Mouse (Mus musculus) kidney, adult 2 months (tissue): Measurements from ENCODE around the gene Drd2. TPM values are rescaled to one million over a fixed set of nuclear protein-coding genes. Genes with fewer than 3 reads are reported as not detected.

Experiments
- DNase-seq: peaks from one replicate; pipeline ENCODE4 v3.0.0; 2021
- H3K27ac ChIP-seq: fragments of 200-500 bp; 2 replicates; pipeline ENCODE4 v1.5.1; 2012; ENCODE audit warnings: low read depth, low read length, control low read depth, inconsistent platforms; ENCODE audit not compliant: insufficient read depth
- H3K27me3 ChIP-seq: fragments of 200-500 bp; replicated peaks from 2 replicates; pipeline ENCODE4 v1.6.1; 2012; ENCODE audit warnings: mild to moderate bottlenecking, moderate library complexity, low read length, inconsistent platforms; ENCODE audit not compliant: control insufficient read depth, insufficient read depth
- H3K36me3 ChIP-seq: fragments of 200-500 bp; 2 replicates; pipeline ENCODE4 v1.6.1; 2012; ENCODE audit warnings: mild to moderate bottlenecking, moderate library complexity, low read length, inconsistent platforms; ENCODE audit not compliant: control insufficient read depth, insufficient read depth
- H3K4me1 ChIP-seq: fragments of 200-500 bp; 2 replicates; pipeline ENCODE4 v1.6.1; 2011; ENCODE audit warnings: low read length; ENCODE audit not compliant: control insufficient read depth, insufficient read depth
- H3K4me3 ChIP-seq: fragments of 200-500 bp; 2 replicates; pipeline ENCODE4 v1.5.1; 2011; ENCODE audit warnings: mild to moderate bottlenecking, low read depth, low read length, control low read depth; ENCODE audit not compliant: insufficient read depth
- CTCF ChIP-seq: fragments of 200-500 bp; conservative IDR thresholded peaks from 2 replicates; pipeline ENCODE4 v1.5.1; 2011; ENCODE audit warnings: low read depth, mild to moderate bottlenecking, control low read depth, low read length, moderate library complexity, mixed read lengths; ENCODE audit not compliant: insufficient read depth, insufficient read length
- POLR2A ChIP-seq: fragments of 200-500 bp; IDR thresholded peaks from one replicate; pipeline ENCODE4 v1.6.1; 2011; ENCODE audit warnings: low read depth, low read length, control low read depth
- WGBS: fragments of 180-500 bp; shearing (Covaris S2); methylation state at CpG from one replicate; pipeline ENCODE4 v1.1.7; 2018; 5-methylcytosine and 5-hydroxymethylcytosine counted together
- polyA plus RNA-seq: library from polyadenylated mRNA; depleted of rRNA; stranded (reverse); fragments of >200 nt; gene quantifications from 2 replicates; pipeline ENCODE4 v1.2.3, GENCODE M21; 2012

Drd2 gene
- polyA plus RNA-seq, 1 experiment: 0.44 TPM

DNA sequence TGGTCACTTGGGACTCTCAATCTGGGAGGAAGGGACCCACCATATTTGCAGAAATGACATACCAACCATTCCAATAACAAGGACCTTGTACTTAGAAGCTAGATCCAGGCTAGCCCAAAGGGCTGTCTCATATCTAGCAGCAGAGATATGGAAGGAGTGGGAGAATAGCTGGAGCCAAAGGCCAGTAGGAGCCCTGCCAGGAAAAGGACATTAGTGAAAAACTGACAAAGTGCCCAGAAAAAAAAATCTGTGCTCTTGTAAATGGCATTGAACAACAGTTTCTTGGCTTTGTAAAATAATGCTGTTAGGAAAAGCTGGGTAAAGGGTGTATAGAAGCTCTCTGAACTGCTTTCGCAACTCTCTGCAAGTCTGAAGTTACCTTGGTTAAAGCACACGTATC lies 33.5 kb downstream of the Drd2 start:
- H3K4me1 ChIP-seq: no peaks in the 10 kb centered on the region
- no peak overlapping the region for H3K4me3 ChIP-seq
- H3K36me3 ChIP-seq: no peaks in the 10 kb centered on the region
- H3K27ac ChIP-seq: no peak overlapping the region
- no peak for TF ChIP-seq CTCF
- TF ChIP-seq POLR2A: no peak
- WGBS: 80% methylated on average over 2 of the region's 2 CpGs
- H3K27me3 ChIP-seq: no peaks in the 10 kb centered on the region
- DNase-seq: no peak

DNA sequence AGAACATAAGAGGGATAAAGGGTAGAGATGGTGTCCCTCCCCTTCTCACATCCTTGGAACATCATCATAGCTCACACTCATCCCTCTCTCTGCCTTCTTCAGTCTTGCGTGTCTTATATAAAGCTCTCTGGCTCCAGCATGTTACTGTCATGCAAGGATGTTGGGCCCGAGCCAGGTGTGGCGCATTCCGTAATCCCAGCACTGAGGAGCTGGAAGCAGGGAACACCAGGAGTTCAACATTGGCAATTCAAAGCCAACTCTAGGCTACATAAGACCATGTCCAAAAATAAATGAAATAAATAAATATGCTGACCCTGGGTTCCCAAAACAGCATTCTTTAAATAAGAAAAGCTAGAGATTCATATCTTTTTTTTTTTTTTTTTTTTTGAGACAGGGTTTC lies 39.5 kb downstream of the Drd2 start:
- Histone ChIP-seq H3K27ac (no peak overlapping the region), H3K4me3 (no peak overlapping the region), H3K36me3 (no peaks in the 10 kb centered on the region), H3K27me3 (no peaks in the 10 kb centered on the region), H3K4me1 (no peaks in the 10 kb centered on the region)
- no peak for TF ChIP-seq POLR2A
- TF ChIP-seq CTCF: no peak
- no peak for DNase-seq
- 84% methylated on average over 4 of the region's 4 CpGs for WGBS

DNA sequence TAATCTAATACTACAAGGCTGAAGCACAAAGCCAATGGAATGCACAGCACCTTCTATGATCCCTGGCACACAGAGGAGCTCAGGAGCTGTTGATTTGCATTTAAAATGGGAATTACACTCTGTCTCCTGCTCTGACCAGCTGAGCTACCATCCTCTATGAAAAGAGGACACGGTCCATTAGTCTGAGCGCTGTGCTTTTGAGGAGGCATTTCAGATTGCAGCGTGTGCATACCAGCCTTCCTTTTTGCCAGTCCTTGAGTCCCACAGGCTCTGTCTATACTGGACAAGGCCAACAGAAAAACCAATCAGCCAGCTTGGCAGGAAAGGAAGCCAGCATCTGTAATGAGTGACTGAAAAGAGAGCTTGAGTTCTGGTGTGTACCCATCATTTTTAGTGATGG lies 43.6 kb downstream of the Drd2 start:
- no peak for DNase-seq
- TF ChIP-seq POLR2A: no peak
- no peak for TF ChIP-seq CTCF
- Histone ChIP-seq H3K27me3 (no peaks in the 10 kb centered on the region; the same call in 1 of the 2 replicates), H3K27ac (no peak overlapping the region), H3K4me3 (no peak overlapping the region), H3K4me1 (no peaks in the 10 kb centered on the region), H3K36me3 (no peaks in the 10 kb centered on the region)
- WGBS: 52% methylated on average over 3 of the region's 3 CpGs

DNA sequence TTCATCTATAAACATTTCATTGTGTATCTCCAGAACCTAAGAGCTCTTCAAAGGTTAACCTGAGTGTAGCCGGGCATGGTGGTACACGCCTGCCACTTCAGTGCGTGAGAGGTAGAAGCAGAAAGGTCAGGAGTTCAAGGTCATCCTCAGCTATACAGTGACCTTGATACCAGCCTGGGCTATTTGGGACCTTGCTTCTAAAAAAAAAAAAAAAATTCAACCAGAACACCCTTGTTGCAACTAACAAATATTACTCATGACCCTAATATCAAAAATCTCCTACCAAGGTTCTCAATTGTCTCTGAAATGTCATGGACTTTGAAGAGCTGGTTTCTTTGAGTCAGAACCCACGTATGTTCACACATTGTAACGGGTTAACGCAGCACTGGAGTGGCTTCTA lies 44.4 kb downstream of the Drd2 start:
- H3K36me3 ChIP-seq: no peaks in the 10 kb centered on the region
- no peaks in the 10 kb centered on the region; the same call in 1 of the 2 replicates for H3K27me3 ChIP-seq
- H3K27ac ChIP-seq: no peak overlapping the region
- TF ChIP-seq POLR2A (no peak), CTCF (no peak)
- no peaks in the 10 kb centered on the region for H3K4me1 ChIP-seq
- no peak for DNase-seq
- no peak overlapping the region for H3K4me3 ChIP-seq
- whole genome bisulfite sequencing: 83% methylated on average over 6 of the region's 6 CpGs

DNA sequence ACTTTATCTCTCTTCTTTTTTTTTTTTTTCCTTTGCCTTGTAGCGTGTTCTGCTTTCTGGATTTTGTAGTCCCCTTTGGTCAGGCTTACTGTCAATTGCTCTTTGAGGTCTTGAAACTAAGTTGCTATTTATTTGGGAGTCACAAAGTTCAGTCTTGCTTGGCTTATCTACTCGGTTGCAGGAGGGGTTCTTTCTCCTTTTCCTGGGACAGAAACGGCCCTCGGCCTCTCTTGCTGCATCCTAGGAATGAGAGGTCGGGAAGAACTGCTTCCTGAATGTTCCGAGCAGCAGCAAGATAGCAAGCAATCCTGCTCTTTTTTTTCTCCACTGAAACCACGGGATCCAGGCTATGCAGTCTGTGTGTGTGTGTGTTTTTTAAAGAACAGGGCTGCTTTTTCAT lies 44.9 kb downstream of the Drd2 start:
- TF ChIP-seq CTCF: no peak
- TF ChIP-seq POLR2A: no peak
- no peaks in the 10 kb centered on the region for H3K36me3 ChIP-seq
- no peak overlapping the region for H3K4me3 ChIP-seq
- peak; percentile 2 for DNase-seq
- H3K27me3 ChIP-seq: no peaks in the 10 kb centered on the region; the same call in 1 of the 2 replicates
- H3K27ac ChIP-seq: no peak overlapping the region
- 30% methylated on average over 7 of the region's 7 CpGs for WGBS
- H3K4me1 ChIP-seq: no peaks in the 10 kb centered on the region

DNA sequence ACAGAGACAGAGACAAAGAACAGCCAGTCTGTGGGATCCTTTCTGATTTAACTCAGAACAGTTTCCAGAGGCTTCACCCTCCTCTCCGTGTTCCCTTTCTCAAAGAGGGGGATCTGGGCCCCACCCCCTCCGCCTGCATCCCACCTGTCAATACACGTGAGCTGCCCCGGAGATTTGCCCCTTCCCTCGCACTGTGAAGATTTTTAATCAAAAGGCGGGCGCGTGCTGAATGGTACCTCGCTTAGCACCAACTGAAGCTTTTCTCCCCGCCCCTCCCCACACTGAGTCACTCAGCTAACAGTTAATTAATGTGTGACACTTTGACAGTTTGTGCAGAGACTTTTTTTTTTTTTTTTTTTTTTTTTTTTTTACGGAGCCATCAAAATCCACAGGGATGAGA lies 45.7 kb downstream of the Drd2 start:
- DNase-seq: no peak
- Histone ChIP-seq H3K27me3 (no peaks in the 10 kb centered on the region; the same call in 1 of the 2 replicates), H3K36me3 (no peaks in the 10 kb centered on the region), H3K4me3 (no peak overlapping the region), H3K4me1 (no peaks in the 10 kb centered on the region), H3K27ac (no peak overlapping the region)
- no peak for TF ChIP-seq CTCF
- TF ChIP-seq POLR2A: no peak
- 36% methylated on average over 11 of the region's 11 CpGs for whole genome bisulfite sequencing

DNA sequence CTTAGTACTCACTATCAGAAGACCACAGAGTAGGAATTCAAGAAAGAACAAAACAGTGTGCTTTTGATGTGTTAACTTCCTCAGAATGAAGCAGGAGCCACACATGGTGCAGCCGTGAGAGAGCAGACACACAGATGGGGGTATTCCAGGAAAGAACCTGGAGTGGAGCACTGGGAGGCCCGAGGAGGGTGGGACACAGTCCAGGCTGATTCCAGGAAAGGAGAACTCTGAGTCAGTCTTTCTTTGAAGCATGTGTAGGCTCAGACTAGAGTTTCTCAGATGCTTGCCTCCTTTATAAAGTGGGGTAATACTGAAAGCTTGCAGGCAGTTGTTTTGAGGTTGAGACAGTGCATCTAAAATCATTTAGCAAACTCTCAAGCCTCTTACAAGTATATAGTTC lies 51.8 kb downstream of the Drd2 start:
- Histone ChIP-seq H3K4me3 (no peak overlapping the region), H3K27me3 (no peaks in the 10 kb centered on the region), H3K4me1 (no peaks in the 10 kb centered on the region), H3K36me3 (no peaks in the 10 kb centered on the region), H3K27ac (no peak overlapping the region)
- no peak for DNase-seq
- 41% methylated on average over 2 of the region's 2 CpGs for WGBS
- TF ChIP-seq POLR2A (no peak), CTCF (no peak)

DNA sequence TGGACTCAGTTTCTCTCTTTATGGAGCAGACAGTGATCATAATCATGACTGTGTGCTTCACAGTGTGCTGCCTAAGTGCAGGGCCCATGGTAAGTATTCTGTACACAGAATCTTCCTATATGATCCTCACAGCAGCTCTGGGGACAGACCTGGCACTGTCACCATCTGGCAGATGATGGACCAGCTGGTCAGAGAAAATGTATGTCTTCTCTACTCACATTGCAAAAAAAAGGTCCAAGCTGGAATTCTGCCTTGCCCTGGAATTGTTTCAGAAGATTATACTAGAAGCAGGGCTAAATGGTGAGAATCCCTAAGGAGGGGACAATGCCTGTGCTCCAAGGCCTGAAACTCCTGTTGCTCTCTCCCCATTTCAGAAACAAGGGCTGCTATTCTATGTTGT lies 55.6 kb downstream of the Drd2 start:
- TF ChIP-seq CTCF (no peak), POLR2A (no peak)
- H3K36me3 ChIP-seq: no peaks in the 10 kb centered on the region
- no peak overlapping the region for H3K4me3 ChIP-seq
- H3K27ac ChIP-seq: no peak overlapping the region
- no peaks in the 10 kb centered on the region for H3K27me3 ChIP-seq
- DNase-seq: no peak
- H3K4me1 ChIP-seq: no peaks in the 10 kb centered on the region

DNA sequence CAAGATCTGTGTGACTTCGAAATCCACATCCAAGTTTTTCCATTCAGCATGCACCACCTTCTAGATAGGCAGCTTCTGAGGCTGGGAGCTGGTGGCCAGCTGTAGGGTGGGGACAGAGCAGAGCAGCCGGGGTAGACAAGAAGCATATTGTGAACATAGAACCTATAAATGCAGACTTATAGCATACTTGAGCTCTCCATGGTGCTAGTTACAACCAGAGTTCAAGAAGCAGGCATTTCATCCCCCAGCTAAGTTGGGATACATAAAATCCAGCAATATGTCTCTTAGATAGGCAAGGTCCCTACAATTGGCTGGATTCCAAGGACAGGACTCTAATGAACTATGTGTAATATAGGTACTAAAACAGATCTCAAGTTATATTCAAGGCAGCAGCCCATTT lies 63.3 kb downstream of the Drd2 start:
- 57% methylated on average over 2 of the region's 2 CpGs for WGBS
- Histone ChIP-seq H3K4me1 (no peaks in the 10 kb centered on the region), H3K27me3 (no peaks in the 10 kb centered on the region), H3K4me3 (no peak overlapping the region), H3K36me3 (no peaks in the 10 kb centered on the region), H3K27ac (no peak overlapping the region)
- TF ChIP-seq CTCF (no peak), POLR2A (no peak)
- no peak for DNase-seq
